Comparison of ENCODE assay signal across 8 mouse cellular contexts in the genomic region with DNA sequence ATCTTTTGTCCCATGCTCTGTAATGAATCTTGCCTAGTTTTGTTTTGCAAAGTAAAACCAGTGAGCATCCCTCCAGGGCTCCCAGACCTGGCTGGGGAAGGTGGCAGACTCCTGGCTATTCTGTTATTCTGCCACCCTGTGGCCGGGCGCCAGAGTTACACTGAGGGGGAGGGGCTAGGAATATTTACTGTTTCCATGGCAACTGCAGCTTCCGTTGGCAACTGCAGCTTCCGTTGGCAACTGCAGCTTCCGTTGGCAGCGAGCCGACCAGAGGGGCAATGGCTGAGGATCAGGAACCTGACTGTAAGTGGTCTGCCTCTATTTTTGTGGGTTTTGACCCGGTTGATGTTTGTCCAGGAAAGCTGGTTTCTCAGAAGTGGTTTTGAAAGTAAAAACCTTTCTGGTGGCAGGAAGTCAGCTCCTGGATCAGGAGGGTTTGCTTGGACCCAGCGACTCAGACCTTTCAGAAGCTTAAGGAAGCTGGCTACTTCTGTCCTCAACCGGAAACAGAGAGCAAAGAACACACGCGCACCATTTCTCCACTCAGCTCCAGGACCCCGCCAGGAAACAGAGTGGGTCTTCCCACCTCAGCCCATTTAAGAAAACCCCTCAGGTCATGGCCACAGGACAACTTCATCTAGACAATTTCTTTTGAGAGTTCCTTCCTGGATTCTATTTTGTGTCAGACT. TPM values are rescaled to one million over a fixed set of nuclear protein-coding genes. Genes with fewer than 3 reads are reported as not detected.
DNase-seq lines count a peak whose midpoint lies in the region; ATAC-seq and TF ChIP-seq lines count a peak whose summit lies in the region.

Gene 1700010I14Rik (plus strand): TSS at position 215 of the 689 bp plus-strand sequence.

- TF ChIP-seq EP300 in lung, postnatal 0 days (IDR thresholded peaks at IDR 0.05), result peak; percentile 73

- H3K27me3 ChIP-seq in hindbrain, embryonic 12.5 days, result no peaks in the 10 kb centered on the region
- no peaks in the 10 kb centered on the region for H3K27me3 ChIP-seq in lung, postnatal 0 days (replicated peaks; ENCODE audit: insufficient read depth, low read length)

- peaks cover 13% of the 10 kb centered on the region for H3K4me1 ChIP-seq in hindbrain, embryonic 12.5 days
- peaks cover 6% of the 10 kb centered on the region; the same call in 1 of the 2 replicates for H3K4me1 ChIP-seq in lung, postnatal 0 days (ENCODE audit: insufficient read depth, low read depth, low read length)

- H3K4me2 ChIP-seq in hindbrain, embryonic 12.5 days (replicated peaks), result peak within 1 kb of the TSS; percentile 61
- peak within 1 kb of the TSS; percentile 61 for H3K4me2 ChIP-seq in lung, postnatal 0 days (replicated peaks; ENCODE audit: low read depth, low read length)

- no peak within 1 kb of the TSS for H3K27ac ChIP-seq in hindbrain, embryonic 12.5 days
- peak within 1 kb of the TSS; percentile 39 for H3K27ac ChIP-seq in lung, postnatal 0 days (ENCODE audit: low read length)

- peak; percentile 89 for DNase-seq in Muller cell, postnatal 12 days (ENCODE audit: inconsistent ontology term)
- DNase-seq in cerebellum, adult 9-10 months, result peak; percentile 68
- DNase-seq in frontal cortex, postnatal 10 days (ENCODE audit: low spot score in 2 of 2), result peak; percentile 88 to 89
- DNase-seq in layer of hippocampus, postnatal 10 days (ENCODE audit: low spot score in 2 of 2), result peak; percentile 95
- peak; percentile 88 for DNase-seq in lung, postnatal 0 days (ENCODE audit: low spot score)
- DNase-seq in ovary, postnatal 14 days (ENCODE audit: low spot score), result peak; percentile 85
- peak; percentile 85 to 92 for DNase-seq in thymus, postnatal 10 days (ENCODE audit: low spot score in 2 of 2)

- TF ChIP-seq CTCF in lung, postnatal 0 days (IDR thresholded peaks at IDR 0.05), result peak; percentile 76

- H3K9me3 ChIP-seq in hindbrain, embryonic 12.5 days (replicated peaks), result no peaks in the 10 kb centered on the region
- H3K9me3 ChIP-seq in lung, postnatal 0 days (ENCODE audit: low read length), result no peaks in the 10 kb centered on the region

- 7% methylated on average over 13 of the region's 13 CpGs for WGBS in hindbrain, embryonic 12.5 days
- 5% methylated on average over 13 of the region's 13 CpGs for WGBS in lung, postnatal 0 days

- peak within 1 kb of the TSS; percentile 34 for H3K4me3 ChIP-seq in hindbrain, embryonic 12.5 days
- H3K4me3 ChIP-seq in lung, postnatal 0 days (ENCODE audit: low read depth, low read length), result peak within 1 kb of the TSS; percentile 29

- H3K9ac ChIP-seq in hindbrain, embryonic 12.5 days, result peak within 1 kb of the TSS; percentile 43; the same call in 1 of the 2 replicates
- peak within 1 kb of the TSS; percentile 27; the same call in 1 of the 2 replicates for H3K9ac ChIP-seq in lung, postnatal 0 days (replicated peaks; ENCODE audit: low read depth)

- peak; percentile 73 for ATAC-seq in hindbrain, embryonic 12.5 days (ENCODE audit: low FRiP score)
- peak; percentile 73 for ATAC-seq in lung, postnatal 0 days

- H3K36me3 ChIP-seq in hindbrain, embryonic 12.5 days, result peaks cover 12% of the 10 kb centered on the region; the same call in 1 of the 2 replicates
- no peaks in the 10 kb centered on the region for H3K36me3 ChIP-seq in lung, postnatal 0 days (ENCODE audit: insufficient read depth, low read length)

RNA-seq across cellular contexts. Expression of gene 1700010I14Rik, which starts in this region (rescaled TPM):
- 2.0 and 2.3 TPM in 2 replicates for polyA plus RNA-seq in hindbrain, embryonic 12.5 days (2016; fragmentation: Nextera tagmentation; extraction: Ambion mirVana)
- total RNA-seq in layer of hippocampus, postnatal 10 days (2021), result 1 to 10 TPM; 1.7 to 2.3 TPM
- 2.7 and 2.8 TPM in 2 replicates for polyA plus RNA-seq in lung, postnatal 0 days (2015; fragmentation: Nextera tagmentation; extraction: Ambion mirVana)
